Mouse (Mus musculus): ENCODE data around the gene Tgfbr3l.
A peak's percentile ranks its signal among the peaks of the same experiment; 100 is the strongest.

Tgfbr3l gene

GRCm38 (mm10) chr8:4265160-4265914 is 17.3 kb downstream of the Tgfbr3l start:
- DNase-seq (ENCODE audit: low spot score): no peak

GRCm38 (mm10) chr8:4267627-4268026 is 19.6 kb downstream of the Tgfbr3l start:
- no peak for DNase-seq (ENCODE audit: low spot score)

GRCm38 (mm10) chr8:4269609-4270008 is 21.6 kb downstream of the Tgfbr3l start:
- no peak for DNase-seq (ENCODE audit: low spot score)

GRCm38 (mm10) chr8:4275275-4276110 is 27.5 kb downstream of the Tgfbr3l start, which contains the start of gene Timm44:
Timm44 (minus strand) TSS chr8:4275913.
- peak; percentile 98 for DNase-seq (ENCODE audit: low spot score)

DNA sequence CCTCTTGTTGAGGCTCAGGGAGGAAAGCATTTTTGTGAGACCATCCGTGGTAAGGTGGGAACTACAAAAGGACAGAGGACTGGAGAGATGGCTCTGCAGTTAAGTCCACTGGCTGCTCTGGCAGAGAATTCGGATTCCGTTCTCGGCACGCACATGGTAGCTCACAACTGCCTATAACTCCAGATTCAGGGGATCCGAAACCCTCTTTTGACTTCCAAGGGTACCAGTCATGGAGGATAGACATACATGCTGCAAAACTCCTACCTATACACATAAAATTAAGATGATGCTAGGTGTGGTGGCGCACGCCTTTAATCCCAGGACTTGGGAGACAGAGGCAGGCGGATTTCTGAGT is 28.1 kb downstream of the Tgfbr3l start:
- DNase-seq (ENCODE audit: low spot score): no peak

- DNase-seq (ENCODE audit: low spot score): no peak
These were observed 44.7 kb downstream of the Tgfbr3l start for GRCm38 (mm10) chr8:4292738-4293137.

DNA sequence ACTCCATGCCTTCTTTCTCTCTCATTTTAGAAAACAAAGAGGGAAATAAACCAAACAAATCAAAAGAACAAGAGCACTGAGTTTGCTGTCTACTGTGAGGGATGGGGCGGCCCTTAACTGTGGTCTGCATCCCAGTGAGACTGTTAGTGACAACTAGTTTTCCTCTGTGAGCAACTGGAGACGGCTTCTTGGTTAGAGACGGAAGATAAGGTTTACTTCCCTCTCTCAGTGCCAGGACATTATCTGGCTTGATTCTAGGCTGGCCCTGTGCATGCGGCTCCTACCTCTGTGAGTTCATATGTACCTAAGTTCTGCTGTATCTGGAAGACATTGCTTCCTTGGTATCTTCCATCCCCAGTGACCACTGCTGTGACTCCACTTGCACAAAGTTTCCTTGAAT is 49.8 kb downstream of the Tgfbr3l start:
- DNase-seq (ENCODE audit: low spot score): no peak

Data from embryo, embryonic 10.5 days (tissue).